Mouse (Mus musculus) liver, adult 2 months (tissue): ENCODE data around the gene Srrd.

Experiments
- CTCF ChIP-seq: fragments of 200-500 bp; IDR thresholded peaks from 2 replicates; pipeline ENCODE4 v1.5.1; 2011; ENCODE audit warnings: low read depth, low read length, control low read depth
- POLR2A ChIP-seq: fragments of 200-500 bp; IDR thresholded peaks from 2 replicates; pipeline ENCODE4 v1.6.1; 2011; ENCODE audit warnings: low read length, control low read depth; ENCODE audit not compliant: insufficient read depth; ENCODE audit errors: extremely low read depth

GRCm38 (mm10) chr5:112295564-112295963 is 47.3 kb downstream of the Srrd start:
- no peak for TF ChIP-seq CTCF
- no peak for TF ChIP-seq POLR2A
